Mouse (Mus musculus): ENCODE results near the gene Palm3. TPM values are rescaled to one million over a fixed set of nuclear protein-coding genes. Genes with fewer than 3 reads are reported as not detected.

The Palm3 gene
- total and polyA plus RNA-seq, 3 experiments: 0.20 to 0.26 (median 0.21) TPM

DNA sequence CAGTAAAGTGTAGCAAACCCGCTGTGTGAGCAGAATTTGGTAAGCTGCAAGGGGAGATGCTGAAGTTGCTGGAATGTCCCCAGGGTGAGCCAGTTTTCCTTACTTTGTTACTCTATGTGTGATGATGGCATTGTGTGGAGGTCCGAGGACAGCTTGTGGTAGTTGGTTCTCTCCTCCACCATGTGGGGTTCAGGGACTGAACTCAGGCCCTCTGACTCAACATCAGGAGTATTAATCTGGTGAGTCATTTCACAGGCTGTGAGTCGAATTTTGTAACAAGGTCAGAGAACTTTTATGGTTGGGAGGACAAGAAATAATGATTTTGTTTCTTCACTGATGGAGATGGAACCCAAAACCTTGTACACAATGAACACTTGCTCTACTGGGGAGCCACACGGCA is 11.5 kb downstream of the Palm3 start:
- no peak for DNase-seq
- WGBS: 79% methylated on average over 4 of the region's 4 CpGs
- Histone ChIP-seq H3K79me2 (replicated peaks; ENCODE audit: control insufficient read depth, insufficient read depth, low read length) (no peaks in the 10 kb centered on the region), H3K27ac (no peak overlapping the region), H3K4me1 (ENCODE audit: control insufficient read depth, insufficient read depth, low read length) (peaks cover under 1% of the 10 kb centered on the region; the same call in 1 of the 2 replicates), H3K27me3 (ENCODE audit: control insufficient read depth, insufficient read depth, low read length) (no peaks in the 10 kb centered on the region), H3K4me3 (no peak overlapping the region), H3K36me3 (ENCODE audit: control insufficient read depth, insufficient read depth, low read length) (no peaks in the 10 kb centered on the region), H3K9ac (ENCODE audit: low read depth, low read length) (no peak overlapping the region)
- TF ChIP-seq POLR2A (IDR thresholded peaks at IDR 0.05; ENCODE audit: insufficient read depth, low read depth, low read length) (no peak), CTCF (IDR thresholded peaks at IDR 0.05) (no peak), EP300 (IDR thresholded peaks at IDR 0.05; ENCODE audit: insufficient read depth, low read depth, low read length) (no peak)
- intact Hi-C loops (cut with DNase I): no loop called here

DNA sequence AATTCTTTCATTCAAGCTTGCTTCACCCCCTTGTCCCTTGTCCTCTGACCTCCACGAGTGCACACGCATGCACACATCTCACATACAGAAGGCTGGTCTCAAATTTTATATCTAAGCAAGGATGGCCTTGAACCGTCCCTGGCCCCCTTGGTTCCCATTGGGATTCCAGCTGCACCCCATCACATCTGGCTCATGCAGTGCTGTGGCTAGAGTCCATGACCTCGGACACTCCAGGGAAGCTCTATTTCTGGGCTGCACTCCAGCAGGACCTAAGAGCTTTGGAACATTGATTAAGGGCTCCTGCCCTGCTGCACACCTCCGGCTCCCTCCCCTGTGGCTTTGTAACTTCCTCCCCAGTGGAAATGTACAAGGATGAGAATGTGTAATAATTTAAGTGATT is 16.7 kb downstream of the Palm3 start:
- no peak overlapping the region for H3K9ac ChIP-seq (ENCODE audit: low read depth, low read length)
- H3K27me3 ChIP-seq (ENCODE audit: control insufficient read depth, insufficient read depth, low read length): no peaks in the 10 kb centered on the region
- intact Hi-C loops (cut with DNase I): loop anchor here (2.0 kb wide), 2 partner anchors 27 to 149 kb away; partner anchors contain the start of gene Gm10643
- 44% methylated on average over 5 of the region's 5 CpGs for WGBS
- no peak overlapping the region for H3K27ac ChIP-seq
- no peaks in the 10 kb centered on the region for H3K79me2 ChIP-seq (replicated peaks; ENCODE audit: control insufficient read depth, insufficient read depth, low read length)
- DNase-seq: peak; percentile 56 to 68
- no peaks in the 10 kb centered on the region for H3K36me3 ChIP-seq (ENCODE audit: control insufficient read depth, insufficient read depth, low read length)
- TF ChIP-seq EP300 (IDR thresholded peaks at IDR 0.05; ENCODE audit: insufficient read depth, low read depth, low read length) (no peak), CTCF (IDR thresholded peaks at IDR 0.05) (no peak), POLR2A (IDR thresholded peaks at IDR 0.05; ENCODE audit: insufficient read depth, low read depth, low read length) (no peak)
- no peak overlapping the region for H3K4me3 ChIP-seq
- H3K4me1 ChIP-seq (ENCODE audit: control insufficient read depth, insufficient read depth, low read length): peaks cover 2% of the 10 kb centered on the region

DNA sequence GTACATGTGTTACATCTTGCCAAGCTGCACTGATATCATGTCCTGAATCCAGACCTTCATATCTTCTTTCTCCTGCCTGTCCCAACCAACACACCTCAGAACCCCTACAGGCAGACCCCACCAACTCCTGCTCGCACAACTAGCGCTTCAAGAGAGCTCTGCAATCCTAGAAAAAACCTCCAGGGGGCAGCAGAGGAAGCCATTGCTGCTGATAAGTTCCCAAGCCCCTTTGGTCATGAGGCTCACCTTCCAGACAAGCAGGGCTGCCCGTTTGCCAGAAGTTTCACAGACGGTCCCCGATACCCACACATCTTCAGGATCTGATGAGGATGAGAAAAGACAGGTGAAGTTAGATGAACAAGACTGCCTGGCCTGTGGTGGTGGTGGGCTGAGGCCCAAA is 17.8 kb downstream of the Palm3 start:
- TF ChIP-seq POLR2A (IDR thresholded peaks at IDR 0.05; ENCODE audit: insufficient read depth, low read depth, low read length) (no peak), EP300 (IDR thresholded peaks at IDR 0.05; ENCODE audit: insufficient read depth, low read depth, low read length) (peak; percentile 48; the same call in 1 of the 2 replicates), CTCF (IDR thresholded peaks at IDR 0.05) (peak; percentile 95)
- peak; percentile 63 to 75 for DNase-seq
- intact Hi-C loops (cut with DNase I): loop anchor here (1.0 to 2.0 kb wide), 3 partner anchors 26 to 318 kb away; partner anchors contain the start of gene Gm10643
- no peak overlapping the region for H3K9ac ChIP-seq (ENCODE audit: low read depth, low read length)
- peaks cover 2% of the 10 kb centered on the region for H3K4me1 ChIP-seq (ENCODE audit: control insufficient read depth, insufficient read depth, low read length)
- H3K4me3 ChIP-seq: no peak overlapping the region
- 6% methylated on average over 5 of the region's 5 CpGs for WGBS
- no peak overlapping the region for H3K27ac ChIP-seq
- H3K27me3 ChIP-seq (ENCODE audit: control insufficient read depth, insufficient read depth, low read length): no peaks in the 10 kb centered on the region
- H3K36me3 ChIP-seq (ENCODE audit: control insufficient read depth, insufficient read depth, low read length): no peaks in the 10 kb centered on the region
- no peaks in the 10 kb centered on the region for H3K79me2 ChIP-seq (replicated peaks; ENCODE audit: control insufficient read depth, insufficient read depth, low read length)

DNA sequence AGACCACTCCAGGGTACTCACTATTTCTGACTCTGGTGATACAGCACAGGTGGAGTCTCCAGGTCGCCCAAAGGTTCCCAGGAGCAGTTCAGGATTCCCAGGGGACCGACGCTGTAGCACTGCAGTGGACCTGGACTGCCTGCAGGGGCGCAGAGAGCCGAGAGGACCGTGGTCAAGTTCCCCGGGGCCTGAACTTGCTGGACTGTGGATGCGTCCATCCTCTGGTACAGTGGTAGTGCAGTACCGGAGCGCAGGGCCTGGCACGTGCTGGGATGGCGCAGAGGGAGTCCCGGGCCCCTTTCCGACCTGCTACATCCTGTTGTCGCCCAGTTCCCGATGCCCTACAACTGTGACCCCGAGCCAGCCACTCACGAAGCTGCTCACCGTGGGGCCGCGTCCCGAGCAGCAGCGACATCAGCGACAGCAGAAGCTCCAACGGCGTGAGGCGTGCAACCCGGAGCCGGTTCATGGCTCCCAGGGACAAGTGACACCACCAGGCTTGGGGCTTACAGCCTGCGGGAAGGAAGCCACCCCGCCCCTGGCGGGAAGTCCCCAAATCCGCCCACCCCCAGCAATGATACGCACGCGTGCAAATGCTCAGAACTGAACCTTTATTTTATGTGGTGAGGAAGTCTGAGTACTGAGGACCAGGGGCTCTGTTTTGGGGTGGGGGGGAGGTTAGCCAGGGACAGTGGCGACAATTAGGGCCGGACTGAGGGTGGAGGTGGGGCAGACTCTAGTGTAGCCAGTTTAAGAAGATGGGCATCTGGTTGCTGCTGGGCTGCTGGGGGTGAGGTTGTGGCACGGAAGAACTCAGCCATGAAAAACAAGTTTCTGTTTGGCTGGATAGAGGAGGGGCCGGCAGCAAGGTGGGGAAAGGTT is 21.0 kb downstream of the Palm3 start, which contains the start of gene Il27ra:
Gene Il27ra (minus strand): TSS at position 524 of the 882 bp plus-strand sequence.
- H3K4me1 ChIP-seq (ENCODE audit: control insufficient read depth, insufficient read depth, low read length): peaks cover 2% of the 10 kb centered on the region
- H3K27me3 ChIP-seq (ENCODE audit: control insufficient read depth, insufficient read depth, low read length): no peaks in the 10 kb centered on the region; the same call in 1 of the 2 replicates
- TF ChIP-seq CTCF (IDR thresholded peaks at IDR 0.05): peak; percentile 88
- no peak for TF ChIP-seq EP300 (IDR thresholded peaks at IDR 0.05; ENCODE audit: insufficient read depth, low read depth, low read length)
- TF ChIP-seq POLR2A (IDR thresholded peaks at IDR 0.05; ENCODE audit: insufficient read depth, low read depth, low read length): 0 out of 2 replicates have a peak, but pooled peaks have one; percentile 22
- peak within 1 kb of the TSS; percentile 61 for H3K4me3 ChIP-seq
- peak within 1 kb of the TSS; percentile 58 for H3K27ac ChIP-seq
- peak; percentile 81 to 84 for DNase-seq
- H3K9ac ChIP-seq (ENCODE audit: low read depth, low read length): peak within 1 kb of the TSS; percentile 58
- H3K36me3 ChIP-seq (ENCODE audit: control insufficient read depth, insufficient read depth, low read length): no peaks in the 10 kb centered on the region
- H3K79me2 ChIP-seq (replicated peaks; ENCODE audit: control insufficient read depth, insufficient read depth, low read length): no peaks in the 10 kb centered on the region
- 4% methylated on average over 40 of the region's 40 CpGs for WGBS
- intact Hi-C loops (cut with DNase I): no loop called here

DNA sequence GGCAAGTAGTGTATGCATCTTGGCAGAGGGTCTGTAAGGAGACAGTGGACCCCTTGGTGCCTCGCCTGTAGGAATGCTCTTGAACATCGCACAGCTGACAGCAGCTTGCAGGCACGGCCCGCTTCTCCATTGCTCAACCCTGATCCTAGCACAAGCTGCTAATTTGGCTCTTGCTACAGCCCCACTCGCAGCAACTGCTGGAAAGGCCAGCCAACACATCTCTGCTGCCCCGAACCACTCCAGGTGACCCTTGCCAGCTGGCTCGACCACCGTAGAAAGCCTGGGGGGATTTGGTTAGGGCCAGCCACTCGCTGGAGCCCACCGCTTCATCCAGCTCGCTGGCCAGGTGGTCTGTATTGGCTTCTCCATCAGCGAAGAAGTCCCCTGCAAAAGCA is 21.7 kb downstream of the Palm3 start:
- TF ChIP-seq POLR2A (IDR thresholded peaks at IDR 0.05; ENCODE audit: insufficient read depth, low read depth, low read length): no peak
- TF ChIP-seq EP300 (IDR thresholded peaks at IDR 0.05; ENCODE audit: insufficient read depth, low read depth, low read length): no peak
- TF ChIP-seq CTCF (IDR thresholded peaks at IDR 0.05): no peak
- H3K4me1 ChIP-seq (ENCODE audit: control insufficient read depth, insufficient read depth, low read length): no peaks in the 10 kb centered on the region; the same call in 1 of the 2 replicates
- peak overlapping the region; percentile 61 for H3K4me3 ChIP-seq
- peak overlapping the region; percentile 58 for H3K9ac ChIP-seq (ENCODE audit: low read depth, low read length)
- peak; percentile 53 to 60 for DNase-seq
- no peaks in the 10 kb centered on the region; the same call in 1 of the 2 replicates for H3K27me3 ChIP-seq (ENCODE audit: control insufficient read depth, insufficient read depth, low read length)
- 52% methylated on average over 12 of the region's 12 CpGs for WGBS
- no peaks in the 10 kb centered on the region for H3K79me2 ChIP-seq (replicated peaks; ENCODE audit: control insufficient read depth, insufficient read depth, low read length)
- no peaks in the 10 kb centered on the region for H3K36me3 ChIP-seq (ENCODE audit: control insufficient read depth, insufficient read depth, low read length)
- H3K27ac ChIP-seq: peak overlapping the region; percentile 58; the same call in 1 of the 2 replicates
- intact Hi-C loops (cut with DNase I): loop anchor here (1.0 kb wide), 1 partner anchor 60 kb away; no protein-coding TSS in a partner anchor
